Mouse (Mus musculus) stomach, embryonic 15.5 days (tissue): ENCODE measurements around the gene Aasdh. TPM values are rescaled to one million over a fixed set of nuclear protein-coding genes. Genes with fewer than 3 reads are reported as not detected.

Experiments used
- ATAC-seq: fragments of 200-750 bp; cut with Nextera tagmentation; 2 replicates; pipeline ENCODE4 v1.8.0; 2017; ENCODE audit warnings: low read depth, moderate number of reproducible peaks, moderate TSS enrichment; ENCODE audit not compliant: insufficient read depth, low FRiP score
- H3K27ac ChIP-seq: fragments of 300-500 bp; sonication (generic); 2 replicates; pipeline ENCODE4 v1.5.1; 2015; ENCODE audit warnings: mild to moderate bottlenecking, inconsistent platforms
- H3K27me3 ChIP-seq: fragments of 300-500 bp; sonication (generic); replicated peaks from 2 replicates; pipeline ENCODE4 v1.6.1; 2015; ENCODE audit warnings: inconsistent platforms
- H3K36me3 ChIP-seq: fragments of 300-500 bp; sonication (generic); 2 replicates; pipeline ENCODE4 v1.6.1; 2015; ENCODE audit warnings: inconsistent platforms
- H3K4me1 ChIP-seq: fragments of 300-500 bp; sonication (generic); 2 replicates; pipeline ENCODE4 v1.6.1; 2015; ENCODE audit warnings: inconsistent platforms
- H3K4me2 ChIP-seq: fragments of 300-500 bp; sonication (generic); 2 replicates; pipeline ENCODE4 v1.6.1; 2015; ENCODE audit warnings: mild to moderate bottlenecking, inconsistent platforms
- H3K4me3 ChIP-seq: fragments of 300-500 bp; sonication (generic); replicated peaks from 2 replicates; pipeline ENCODE4 v1.5.1; 2015; ENCODE audit warnings: inconsistent platforms
- H3K9ac ChIP-seq: fragments of 300-500 bp; sonication (generic); 2 replicates; pipeline ENCODE4 v1.6.1; 2015; ENCODE audit warnings: inconsistent platforms
- H3K9me3 ChIP-seq: fragments of 300-500 bp; sonication (generic); 2 replicates; pipeline ENCODE4 v1.6.1; 2016; ENCODE audit warnings: inconsistent platforms
- WGBS: fragments of 180-500 bp; shearing (Covaris S2); methylation state at CpG from one replicate; pipeline ENCODE4 v1.1.7; 2015; 5-methylcytosine and 5-hydroxymethylcytosine counted together
- polyA plus RNA-seq: library from polyadenylated mRNA; unstranded; fragments of >200 nt; fragmentation: Nextera tagmentation; extraction: Ambion mirVana; gene quantifications from 2 replicates; pipeline ENCODE4 v1.2.1, GENCODE M21; 2015

Aasdh gene
- polyA plus RNA-seq, 1 experiment from 2014 or later: 16.7 TPM

- Histone ChIP-seq H3K9ac (no peak overlapping the region), H3K4me2 (no peak overlapping the region), H3K4me3 (no peak overlapping the region), H3K27ac (no peak overlapping the region), H3K27me3 (no peaks in the 10 kb centered on the region), H3K4me1 (no peaks in the 10 kb centered on the region), H3K36me3 (no peaks in the 10 kb centered on the region), H3K9me3 (no peaks in the 10 kb centered on the region)
- ATAC-seq: no peak
- 85% methylated on average over 7 of the region's 7 CpGs for WGBS
These were observed 76.6 kb downstream of the Aasdh start for GRCm38 (mm10) chr5:76828527-76829240.

Other genes starting within 250 kb of the Aasdh start
- gene C530008M17Rik, start 249.0 kb downstream of the Aasdh start, polyA plus RNA-seq: 15.8 and 18.0 TPM in 2 replicates
- 220 and 231 TPM in 2 replicates for gene Paics, start 45.8 kb upstream of the Aasdh start, polyA plus RNA-seq
- 27.0 and 27.6 TPM in 2 replicates for gene Ppat, start 46.1 kb upstream of the Aasdh start, polyA plus RNA-seq
- 89.4 and 94.1 TPM in 2 replicates for gene Srp72, start 69.2 kb upstream of the Aasdh start, polyA plus RNA-seq
- gene Arl9, start 98.5 kb upstream of the Aasdh start, polyA plus RNA-seq: 0.54 TPM in 1 of 2 replicates, not detected in the other
- gene Thegl, start 110.5 kb upstream of the Aasdh start, polyA plus RNA-seq: 0.22 and 0.48 TPM in 2 replicates
- gene Hopx, start 209.6 kb upstream of the Aasdh start, polyA plus RNA-seq: 2.1 and 3.5 TPM in 2 replicates